Mouse (Mus musculus) cortical plate, adult 2 months (tissue): Measurements from ENCODE around the gene Ext2.

Experiments used
- CTCF ChIP-seq: fragments of 200-500 bp; IDR thresholded peaks from 2 replicates; pipeline ENCODE4 v1.5.1; 2011; ENCODE audit warnings: mild to moderate bottlenecking, control low read depth, low read length; ENCODE audit not compliant: insufficient read depth; ENCODE audit errors: extremely low read depth
- POLR2A ChIP-seq: fragments of 200-500 bp; IDR thresholded peaks from 2 replicates; pipeline ENCODE4 v1.6.1; 2011; ENCODE audit warnings: mild to moderate bottlenecking, low read length, control low read depth; ENCODE audit not compliant: insufficient read depth; ENCODE audit errors: extremely low read depth

DNA sequence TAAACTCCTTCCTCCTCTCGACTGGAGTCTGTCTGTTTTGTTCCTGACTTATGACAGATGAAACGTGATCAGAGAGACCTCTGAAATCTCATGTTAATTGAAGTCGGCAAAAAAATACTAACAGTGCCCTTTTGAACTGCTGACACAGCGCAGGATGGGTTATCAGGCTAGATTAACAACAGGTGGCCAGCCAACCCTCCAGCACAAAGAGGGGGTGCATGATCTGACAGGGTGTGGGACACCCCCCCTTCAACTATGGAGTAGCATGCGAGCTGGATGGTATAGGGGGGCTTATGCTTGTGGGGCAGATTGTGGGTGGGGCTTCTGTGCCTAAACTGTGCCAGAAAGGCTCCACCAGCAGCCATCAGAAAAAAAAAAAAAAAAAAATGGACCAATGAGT lies 141.0 kb downstream of the Ext2 start:
- TF ChIP-seq CTCF (no peak), POLR2A (no peak)
